Mouse (Mus musculus): ENCODE results near the gene Myocos. TPM values are rescaled to one million over a fixed set of nuclear protein-coding genes. Genes with fewer than 3 reads are reported as not detected.

The Myocos gene
- polyA plus RNA-seq, 1 experiment, result not detected

DNA sequence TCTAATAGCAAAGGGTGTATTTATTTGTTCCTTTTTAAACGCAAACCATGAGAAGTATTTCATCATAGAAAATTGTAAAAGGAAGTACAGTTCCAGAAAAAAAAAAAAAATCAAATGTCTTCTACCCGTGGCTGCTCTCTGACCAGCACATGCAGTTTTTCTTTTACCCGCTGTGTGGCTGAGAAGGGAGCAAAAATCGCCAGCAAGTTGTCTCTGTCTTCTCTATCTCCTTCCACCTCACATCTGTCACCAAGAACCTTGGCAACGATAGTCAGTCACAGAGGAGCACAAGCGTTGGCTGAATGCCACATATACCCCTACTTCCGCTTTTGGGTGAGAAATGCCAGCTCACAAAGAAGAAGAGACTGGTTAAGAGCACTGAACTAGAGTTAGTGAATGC lies 32.8 kb downstream of the Myocos start:
- no peak for TF ChIP-seq GATA1 (IDR thresholded peaks at IDR 0.05; ENCODE audit: low read length)

DNA sequence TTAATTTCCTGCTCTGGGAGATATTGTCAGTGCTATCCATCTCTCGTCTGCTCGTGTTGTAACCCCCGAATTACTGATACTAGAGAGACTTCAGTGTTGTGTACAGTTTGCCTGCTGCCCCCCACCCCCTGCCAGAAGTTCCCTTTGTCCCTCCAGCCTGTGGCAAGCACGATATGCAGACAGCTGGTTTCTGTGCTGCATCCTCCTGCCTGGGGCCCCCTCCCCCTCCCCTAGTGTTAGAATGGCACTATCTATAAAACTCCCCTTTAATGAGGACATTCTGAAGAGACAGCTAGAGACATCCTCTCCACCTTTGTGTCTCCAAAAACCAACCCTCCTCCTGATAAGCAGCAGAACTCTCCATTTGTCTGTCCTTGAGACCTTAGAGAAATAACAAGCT lies 34.1 kb downstream of the Myocos start:
- no peak for TF ChIP-seq GATA1 (IDR thresholded peaks at IDR 0.05; ENCODE audit: low read length)

DNA sequence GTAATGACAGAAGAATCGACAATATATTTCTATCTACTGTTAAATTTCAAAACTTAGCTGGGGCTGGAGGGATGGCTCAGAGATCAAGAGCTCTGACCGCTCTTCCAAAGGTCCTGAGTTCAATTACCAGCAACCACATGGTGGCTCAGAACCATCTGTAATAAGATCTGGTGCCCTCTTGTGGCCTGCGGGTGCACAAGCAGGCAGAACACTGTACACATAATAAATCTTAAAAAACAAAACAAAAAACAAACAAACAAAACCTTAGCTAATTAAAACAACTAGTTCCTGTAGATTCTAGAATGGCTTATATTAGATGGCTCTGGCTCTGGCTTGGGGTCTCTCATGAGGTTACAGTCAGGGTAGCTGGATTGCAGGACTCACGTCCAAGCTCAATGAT lies 37.5 kb downstream of the Myocos start:
- no peak for TF ChIP-seq GATA1 (IDR thresholded peaks at IDR 0.05; ENCODE audit: low read length)

DNA sequence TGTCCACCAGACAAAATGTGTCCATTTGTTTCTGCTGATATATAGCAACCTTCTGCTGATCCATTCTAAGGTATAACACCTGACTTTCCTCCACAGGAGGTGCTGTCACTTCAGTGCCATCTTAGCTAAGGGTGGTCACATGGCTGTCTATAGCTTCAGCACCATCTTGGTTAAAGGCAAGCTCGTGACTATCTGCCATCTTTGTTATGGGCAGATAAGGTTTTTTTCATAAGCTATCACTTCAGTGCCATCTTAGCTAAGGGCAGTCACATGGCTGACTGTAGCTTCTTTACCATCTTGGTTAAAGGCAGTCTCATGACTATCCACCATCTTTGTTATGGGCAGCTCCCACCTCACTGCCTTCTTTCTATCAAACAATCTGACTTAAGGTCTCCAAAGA lies 42.5 kb downstream of the Myocos start:
- peak; percentile 43 for TF ChIP-seq GATA1 (IDR thresholded peaks at IDR 0.05; ENCODE audit: low read length)

- no peak for TF ChIP-seq GATA1 (IDR thresholded peaks at IDR 0.05; ENCODE audit: low read length)
Measured at GRCm38 (mm10) chr1:162611191-162611590, 46.8 kb downstream of the Myocos start.

DNA sequence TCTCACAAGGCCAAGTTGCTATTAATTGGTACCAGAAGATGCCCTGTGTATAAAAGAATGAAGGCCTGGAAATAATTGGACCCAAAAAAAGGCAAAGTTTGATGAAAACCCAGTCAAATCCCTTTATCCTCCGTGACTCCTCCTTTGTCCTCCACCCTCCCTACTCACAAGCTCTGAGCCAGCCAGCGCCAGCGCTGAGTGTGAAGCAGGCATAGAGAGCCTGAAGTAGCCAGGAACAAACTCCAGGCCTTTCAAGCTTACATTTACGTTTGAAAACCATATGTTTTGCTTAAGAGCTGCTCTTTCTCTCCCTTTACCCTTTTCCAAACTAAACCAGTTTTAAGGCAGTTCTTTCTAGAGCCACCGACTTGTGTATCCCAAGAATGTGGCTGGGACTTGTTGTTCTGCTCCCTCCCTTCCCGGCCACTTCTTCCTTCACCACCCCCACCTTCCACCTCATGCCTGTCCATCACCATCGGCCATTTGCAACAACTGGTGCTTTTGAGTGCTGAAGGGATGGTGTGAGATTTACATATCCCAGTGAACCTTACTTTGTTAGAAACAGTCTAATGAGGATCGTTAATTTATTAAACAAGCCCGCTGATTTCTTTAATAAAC lies 48.3 kb downstream of the Myocos start:
- TF ChIP-seq GATA1 (IDR thresholded peaks at IDR 0.05; ENCODE audit: low read length), result no peak

GRCm38 (mm10) chr1:162608127-162608526 lies 49.9 kb downstream of the Myocos start:
- no peak for TF ChIP-seq GATA1 (IDR thresholded peaks at IDR 0.05; ENCODE audit: low read length)

- no peak for TF ChIP-seq GATA1 (IDR thresholded peaks at IDR 0.05; ENCODE audit: low read length)
Measured at GRCm38 (mm10) chr1:162601288-162601687, 56.7 kb downstream of the Myocos start.

- TF ChIP-seq GATA1 (IDR thresholded peaks at IDR 0.05; ENCODE audit: low read length), result no peak
Measured at GRCm38 (mm10) chr1:162599617-162600016, 58.4 kb downstream of the Myocos start.

DNA sequence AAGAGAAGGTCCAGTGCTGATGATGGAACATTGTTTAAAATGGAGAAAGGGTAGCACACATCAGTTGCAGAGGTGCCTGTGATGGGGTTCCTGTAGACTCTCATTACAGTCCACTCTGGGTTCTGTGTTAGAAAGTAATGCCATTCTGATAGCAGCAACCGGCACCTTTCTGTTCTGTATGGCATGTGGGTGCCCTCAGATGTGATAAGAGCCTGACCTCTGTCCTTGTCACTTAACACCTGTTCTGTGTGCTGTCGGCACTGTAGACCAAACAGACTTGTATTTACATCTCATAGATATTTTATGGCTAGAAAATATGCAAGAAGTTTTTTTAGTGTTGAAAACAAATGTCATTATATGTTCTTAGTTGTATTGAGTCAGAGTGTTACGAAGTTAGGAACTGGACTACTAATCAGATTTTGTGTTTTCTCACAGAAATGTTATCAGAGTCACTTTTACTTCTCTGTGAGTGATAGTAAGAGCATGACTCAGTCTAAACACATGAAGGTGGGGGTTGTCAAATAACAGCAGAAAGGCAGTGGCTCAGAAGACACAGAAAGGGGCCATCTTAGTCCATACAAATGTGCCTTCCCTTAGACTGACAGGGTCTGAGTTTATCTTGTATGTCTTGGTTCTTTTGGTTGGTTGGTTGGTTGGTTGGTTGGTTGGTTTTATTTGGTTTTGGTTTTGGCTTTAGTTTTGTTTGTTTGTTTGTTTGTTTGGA lies 60.5 kb downstream of the Myocos start:
- no peak for TF ChIP-seq GATA1 (IDR thresholded peaks at IDR 0.05; ENCODE audit: low read length)

Other genes starting within 250 kb of the Myocos start
- 0.05 and 0.09 TPM in 2 replicates for gene Dnm3, start 180.2 kb downstream of the Myocos start, polyA plus RNA-seq (2012)
- gene Mettl13, start 109.7 kb downstream of the Myocos start, polyA plus RNA-seq (2012), result 16.9 and 27.0 TPM in 2 replicates
- 13.5 and 20.4 TPM in 2 replicates for gene Vamp4, start 87.7 kb downstream of the Myocos start, polyA plus RNA-seq (2012)
- gene Myoc, start 19.1 kb downstream of the Myocos start, polyA plus RNA-seq (2012), result not detected in 2 replicates
- 68.4 and 70.7 TPM in 2 replicates for gene Prrc2c, start 82.3 kb upstream of the Myocos start, polyA plus RNA-seq (2012)
- not detected in 2 replicates for gene Fmo4, start 155.8 kb upstream of the Myocos start, polyA plus RNA-seq (2012)
- gene Fmo1, start 208.4 kb upstream of the Myocos start, polyA plus RNA-seq (2012), result not detected in 2 replicates
- not detected in 2 replicates for gene Fmo2, start 240.5 kb upstream of the Myocos start, polyA plus RNA-seq (2012)